In genomic region chr9:59981116-59981515, GRCm38 (mm10) we compare ENCODE assay signal across 22 mouse cellular contexts. TPM values are rescaled to one million over a fixed set of nuclear protein-coding genes. Genes with fewer than 3 reads are reported as not detected.
DNase-seq lines count a peak whose midpoint lies in the region; ATAC-seq and TF ChIP-seq lines count a peak whose summit lies in the region.
"Had no signal": no experiment of that assay in that cellular context is flagged by ENCODE, and none has a peak within 500 bp of the region (broad histone marks: within the 10 kb centered on the region; RNA-seq: fewer than 3 reads in every experiment).

No protein-coding gene starts in this region.

- no peaks in the 10 kb centered on the region for H3K9me3 ChIP-seq in midbrain, postnatal 0 days (ENCODE audit: low read length)
- H3K9me3 ChIP-seq in hindbrain, postnatal 0 days (ENCODE audit: low read length): no peaks in the 10 kb centered on the region
- H3K9me3 ChIP-seq: embryonic facial prominence, embryonic 10.5 days; embryonic facial prominence, embryonic 12.5 days; forebrain, embryonic 13.5 days; forebrain, embryonic 15.5 days had no signal

- no peak overlapping the region for H3K9ac ChIP-seq in midbrain, postnatal 0 days (replicated peaks; ENCODE audit: low read length, poor library complexity, severe bottlenecking)
- no peak overlapping the region for H3K9ac ChIP-seq in hindbrain, postnatal 0 days (replicated peaks; ENCODE audit: low read length)
- H3K9ac ChIP-seq: embryonic facial prominence, embryonic 12.5 days; forebrain, embryonic 13.5 days; forebrain, embryonic 15.5 days; forebrain, postnatal 0 days had no signal

- no peak for ATAC-seq in midbrain, postnatal 0 days (ENCODE audit: low FRiP score)
- no peak for ATAC-seq in hindbrain, postnatal 0 days
- ATAC-seq: forebrain, embryonic 13.5 days; forebrain, embryonic 15.5 days; forebrain, postnatal 0 days had no signal

- H3K4me1 ChIP-seq in midbrain, postnatal 0 days (ENCODE audit: insufficient read depth, low read length): no peaks in the 10 kb centered on the region
- H3K4me1 ChIP-seq in hindbrain, postnatal 0 days (ENCODE audit: insufficient read depth, low read length): no peaks in the 10 kb centered on the region
- H3K4me1 ChIP-seq: embryonic facial prominence, embryonic 12.5 days; forebrain, embryonic 13.5 days; forebrain, embryonic 15.5 days had no signal

- no peak overlapping the region for H3K4me2 ChIP-seq in midbrain, postnatal 0 days (ENCODE audit: low read depth, low read length, poor library complexity, severe bottlenecking)
- no peak overlapping the region for H3K4me2 ChIP-seq in hindbrain, postnatal 0 days (ENCODE audit: low read depth, low read length)
- H3K4me2 ChIP-seq: embryonic facial prominence, embryonic 12.5 days; forebrain, embryonic 13.5 days; forebrain, embryonic 15.5 days had no signal

- H3K4me3 ChIP-seq in midbrain, postnatal 0 days (ENCODE audit: low read depth, low read length): no peak overlapping the region
- no peak overlapping the region for H3K4me3 ChIP-seq in hindbrain, postnatal 0 days (ENCODE audit: low read length)
- H3K4me3 ChIP-seq: embryonic facial prominence, embryonic 10.5 days; embryonic facial prominence, embryonic 12.5 days; forebrain, embryonic 13.5 days; forebrain, embryonic 15.5 days had no signal

- peak; percentile 71 for DNase-seq in adrenal gland, adult 2 months
- no peak for DNase-seq in adrenal gland, postnatal 4 days (ENCODE audit: low spot score in 2 of 2)
- peak; percentile 41 for DNase-seq in adrenal gland, adult 8-10 months
- peak; percentile 54 for DNase-seq in adrenal gland, postnatal 10 days
- peak; percentile 30 for DNase-seq in adrenal gland, postnatal 25 days
- no peak for DNase-seq in midbrain, postnatal 0 days (ENCODE audit: low spot score)
- no peak for DNase-seq in spleen, postnatal 36 days (ENCODE audit: low spot score in 2 of 2)
- DNase-seq in hindbrain, postnatal 0 days (ENCODE audit: low spot score): no peak
- DNase-seq: cerebellum, adult 11-12 months; cerebellum, adult 2 months; cerebellum, adult 9-10 months; cerebellum, postnatal 10 days; cerebellum, postnatal 25 days; forebrain, postnatal 0 days had no signal

- no peak overlapping the region for H3K27ac ChIP-seq in midbrain, postnatal 0 days (ENCODE audit: low read depth, low read length)
- no peak overlapping the region for H3K27ac ChIP-seq in hindbrain, postnatal 0 days
- H3K27ac ChIP-seq: embryonic facial prominence, embryonic 10.5 days; embryonic facial prominence, embryonic 12.5 days; forebrain, embryonic 13.5 days; forebrain, embryonic 15.5 days had no signal

- no peaks in the 10 kb centered on the region for H3K27me3 ChIP-seq in midbrain, postnatal 0 days (ENCODE audit: insufficient read depth, low read length)
- no peaks in the 10 kb centered on the region for H3K27me3 ChIP-seq in hindbrain, postnatal 0 days (ENCODE audit: insufficient read depth, low read length)
- H3K27me3 ChIP-seq: embryonic facial prominence, embryonic 12.5 days; forebrain, embryonic 13.5 days; forebrain, embryonic 15.5 days had no signal

- H3K36me3 ChIP-seq in midbrain, postnatal 0 days (ENCODE audit: insufficient read depth, low read length): no peaks in the 10 kb centered on the region
- H3K36me3 ChIP-seq in hindbrain, postnatal 0 days (ENCODE audit: insufficient read depth, low read length): no peaks in the 10 kb centered on the region
- H3K36me3 ChIP-seq: embryonic facial prominence, embryonic 10.5 days; embryonic facial prominence, embryonic 12.5 days; forebrain, embryonic 15.5 days had no signal

- WGBS in midbrain, postnatal 0 days: 17% methylated on average over 2 of the region's 2 CpGs
- WGBS in hindbrain, postnatal 0 days: 51% methylated on average over 2 of the region's 2 CpGs

- no peak for TF ChIP-seq CTCF in midbrain, postnatal 0 days (IDR thresholded peaks at IDR 0.05)
- TF ChIP-seq CTCF in hindbrain, postnatal 0 days (IDR thresholded peaks at IDR 0.05; ENCODE audit: low read depth): no peak

RNA-seq across cellular contexts. Expression of gene Nr2e3, which starts 20.7 kb away (rescaled TPM):
- total RNA-seq in adrenal gland, adult 2 months (2021): not detected
- not detected in 2 replicates for polyA plus RNA-seq in adrenal gland, adult 2 months (2012; rRNA removed)
- not detected for total RNA-seq in adrenal gland, postnatal 4 days (2021)
- total RNA-seq in adrenal gland, adult 8-10 months (2022): not detected
- total RNA-seq in adrenal gland, postnatal 10 days (2021): not detected
- not detected in 2 replicates for total RNA-seq in adrenal gland, postnatal 25 days (2021)
- not detected in 2 replicates for total RNA-seq in midbrain, postnatal 0 days (2014; rRNA removed)
- not detected in 2 replicates for polyA plus RNA-seq in midbrain, postnatal 0 days (2015; fragmentation: Nextera tagmentation; extraction: Ambion mirVana)
- 0.07 TPM in 1 of 2 replicates, not detected in the other for total RNA-seq in hindbrain, postnatal 0 days (2014; rRNA removed)
- not detected in 2 replicates for polyA plus RNA-seq in hindbrain, postnatal 0 days (2015; fragmentation: Nextera tagmentation; extraction: Ambion mirVana)
- total RNA-seq: MEL had no signal
- polyA plus RNA-seq: C2C12; cerebellum, adult 2 months; cortical plate, adult 2 months; forebrain, embryonic 11.5 days; forebrain, embryonic 13.5 days; forebrain, embryonic 15.5 days; forebrain, postnatal 0 days had no signal

Comparison
In these comparisons a context has a peak if more than half of its experiments do, and no peak if none do; other contexts are left out.
1. DNase-seq: peak in adrenal gland, adult 2 months (single experiment), adrenal gland, adult 8-10 months (single experiment), adrenal gland, postnatal 10 days (single experiment) and adrenal gland, postnatal 25 days (single experiment); none in adrenal gland, postnatal 4 days (0 of 2), midbrain, postnatal 0 days (single experiment), spleen, postnatal 36 days (0 of 2) and hindbrain, postnatal 0 days (single experiment).